Mouse (Mus musculus) limb, embryonic 15.5 days (tissue): ENCODE results near the gene Mbnl1. TPM values are rescaled to one million over a fixed set of nuclear protein-coding genes. Genes with fewer than 3 reads are reported as not detected.

Source experiments
- ATAC-seq: fragments of 200-750 bp; cut with Nextera tagmentation; 2 replicates; pipeline ENCODE4 v1.8.0; 2017; ENCODE audit warnings: low read depth, moderate TSS enrichment; ENCODE audit not compliant: insufficient number of reproducible peaks, low FRiP score, low TSS enrichment
- H3K27ac ChIP-seq: fragments of 300-500 bp; sonication (generic); 2 replicates; pipeline ENCODE4 v1.5.1; 2015; ENCODE audit warnings: moderate library complexity, mild to moderate bottlenecking, inconsistent platforms
- H3K27me3 ChIP-seq: fragments of 300-500 bp; sonication (generic); 2 replicates; pipeline ENCODE4 v1.6.1; 2015; ENCODE audit warnings: inconsistent platforms
- H3K36me3 ChIP-seq: fragments of 300-500 bp; sonication (generic); 2 replicates; pipeline ENCODE4 v1.6.1; 2015; ENCODE audit warnings: inconsistent platforms
- H3K4me1 ChIP-seq: fragments of 300-500 bp; sonication (generic); 2 replicates; pipeline ENCODE4 v1.6.1; 2015; ENCODE audit warnings: inconsistent platforms
- H3K4me2 ChIP-seq: fragments of 300-500 bp; sonication (generic); 2 replicates; pipeline ENCODE4 v1.6.1; 2015; ENCODE audit warnings: mild to moderate bottlenecking, inconsistent platforms
- H3K4me3 ChIP-seq: fragments of 300-500 bp; sonication (generic); 2 replicates; pipeline ENCODE4 v1.5.1; 2015; ENCODE audit warnings: mild to moderate bottlenecking, inconsistent platforms
- H3K9ac ChIP-seq: fragments of 300-500 bp; sonication (generic); 2 replicates; pipeline ENCODE4 v1.6.1; 2015; ENCODE audit warnings: inconsistent platforms
- H3K9me3 ChIP-seq: fragments of 300-500 bp; sonication (generic); 2 replicates; pipeline ENCODE4 v1.6.1; 2016; ENCODE audit warnings: inconsistent platforms
- WGBS: fragments of 180-500 bp; shearing (Covaris S2); methylation state at CpG from one replicate; pipeline ENCODE4 v1.1.7; 2015; 5-methylcytosine and 5-hydroxymethylcytosine counted together
- polyA plus RNA-seq: library from polyadenylated mRNA; unstranded; fragments of >200 nt; fragmentation: Nextera tagmentation; extraction: Ambion mirVana; gene quantifications from 2 replicates; pipeline ENCODE4 v1.2.1, GENCODE M21; 2015

The Mbnl1 gene
- polyA plus RNA-seq, 1 experiment from 2014 or later = 109 TPM

DNA sequence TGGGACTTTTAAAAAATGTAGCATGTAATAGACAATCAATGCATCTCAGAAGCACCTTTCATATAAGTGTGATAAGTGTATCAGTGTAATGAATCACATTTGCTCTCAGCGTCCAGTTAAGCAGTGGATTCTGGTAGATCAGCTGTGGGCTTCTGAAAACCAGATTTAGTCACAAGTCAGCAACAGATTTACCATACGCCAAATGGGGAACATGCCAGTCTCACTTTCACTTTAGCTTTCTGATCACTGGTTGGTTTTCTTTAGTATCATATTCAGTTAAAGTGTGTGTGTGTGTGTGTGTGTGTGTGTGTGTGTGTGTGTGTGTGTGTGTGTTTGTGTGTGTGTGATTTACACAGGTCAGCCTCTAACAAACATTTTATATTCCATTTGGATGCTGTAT, 64.4 kb downstream of the Mbnl1 start:
- no peaks in the 10 kb centered on the region for H3K4me1 ChIP-seq
- no peaks in the 10 kb centered on the region for H3K27me3 ChIP-seq
- 63% methylated on average over 2 of the region's 2 CpGs for WGBS
- H3K4me3 ChIP-seq = no peak overlapping the region
- H3K27ac ChIP-seq = no peak overlapping the region
- ATAC-seq = no peak
- H3K9ac ChIP-seq = no peak overlapping the region
- H3K9me3 ChIP-seq = no peaks in the 10 kb centered on the region
- H3K36me3 ChIP-seq = no peaks in the 10 kb centered on the region
- H3K4me2 ChIP-seq = no peak overlapping the region

DNA sequence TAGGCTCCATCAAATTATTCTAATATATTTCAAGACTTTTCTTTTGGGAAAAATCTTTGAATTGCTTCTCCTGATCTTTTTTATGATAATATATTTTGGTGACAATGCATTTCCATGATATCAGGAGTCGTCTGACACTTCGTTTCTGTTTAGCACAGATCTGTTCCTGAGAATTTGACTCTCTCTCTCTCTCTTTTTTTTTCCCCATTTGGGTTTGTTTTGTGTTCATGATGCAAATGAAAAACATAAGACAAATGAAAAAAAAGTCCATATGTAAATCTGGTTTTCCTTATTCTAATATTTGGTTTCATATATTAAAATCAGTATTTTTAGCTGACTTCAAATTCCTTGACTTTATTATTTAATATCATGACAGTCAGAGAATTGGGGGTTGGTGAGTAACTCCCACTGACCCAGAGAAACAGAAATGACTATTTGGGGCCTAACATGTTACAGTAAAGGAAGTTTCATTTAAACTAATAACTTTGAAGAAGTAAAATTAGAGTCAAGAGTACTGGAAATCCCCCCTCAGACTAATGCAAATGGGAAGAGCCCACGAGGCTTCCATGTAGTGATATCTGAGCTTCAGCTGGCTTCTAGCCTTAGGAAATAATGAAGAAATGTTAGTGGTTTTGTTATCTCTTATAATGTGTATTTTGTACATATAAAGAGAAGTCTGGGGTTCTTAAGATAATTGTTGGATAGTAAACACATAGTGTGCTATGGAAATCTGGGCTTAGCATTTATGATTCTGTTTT, 65.8 kb downstream of the Mbnl1 start:
- Histone ChIP-seq H3K4me2 (no peak overlapping the region), H3K27me3 (no peaks in the 10 kb centered on the region), H3K9ac (no peak overlapping the region), H3K27ac (no peak overlapping the region), H3K4me1 (no peaks in the 10 kb centered on the region), H3K36me3 (no peaks in the 10 kb centered on the region), H3K4me3 (no peak overlapping the region), H3K9me3 (no peaks in the 10 kb centered on the region)
- whole genome bisulfite sequencing = 80% methylated on average over 3 of the region's 3 CpGs
- ATAC-seq = no peak

DNA sequence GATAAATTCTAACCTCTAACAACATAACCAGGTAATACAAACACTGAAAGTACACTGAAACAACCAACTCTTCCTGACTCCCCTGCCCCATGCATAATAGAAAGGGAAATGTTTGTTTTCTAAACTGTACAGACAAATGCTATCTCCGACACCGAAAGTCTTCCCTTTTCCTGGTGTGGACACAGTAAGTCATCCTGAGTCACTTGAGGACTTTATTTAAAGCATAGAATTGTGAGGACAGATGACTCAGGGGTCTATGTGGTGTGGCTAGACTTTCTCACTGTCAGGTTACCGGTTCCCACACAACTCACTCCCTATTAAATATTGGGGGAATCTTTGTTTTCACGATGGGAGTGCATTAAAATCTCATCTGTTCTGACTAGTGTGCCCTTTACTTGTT, 68.5 kb downstream of the Mbnl1 start:
- H3K4me3 ChIP-seq = no peak overlapping the region
- 91% methylated on average over 4 of the region's 4 CpGs for WGBS
- H3K4me1 ChIP-seq = no peaks in the 10 kb centered on the region
- H3K27me3 ChIP-seq = no peaks in the 10 kb centered on the region
- no peak overlapping the region for H3K9ac ChIP-seq
- no peaks in the 10 kb centered on the region for H3K36me3 ChIP-seq
- H3K9me3 ChIP-seq = no peaks in the 10 kb centered on the region
- no peak for ATAC-seq
- no peak overlapping the region for H3K4me2 ChIP-seq
- H3K27ac ChIP-seq = no peak overlapping the region

DNA sequence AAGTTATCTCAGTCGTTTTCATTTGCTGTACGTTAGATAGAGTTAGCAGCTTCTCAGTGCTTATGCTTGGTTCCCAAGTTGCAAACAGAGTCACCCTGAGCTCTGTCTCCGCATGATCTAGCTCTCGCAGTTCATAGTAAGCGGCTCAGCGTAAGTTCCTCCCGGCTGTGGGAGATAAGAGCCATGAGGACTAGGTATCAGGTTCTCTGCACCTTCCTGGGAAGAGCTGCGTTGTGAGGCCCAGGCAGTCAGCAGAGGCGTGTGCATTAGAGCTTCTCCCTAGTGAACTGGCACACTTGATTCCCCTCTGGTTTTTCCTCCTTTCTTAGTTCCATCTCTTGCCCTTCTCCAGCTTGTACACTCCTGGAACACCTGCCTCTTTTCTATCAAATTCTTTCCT, 73.6 kb downstream of the Mbnl1 start:
- no peaks in the 10 kb centered on the region for H3K9me3 ChIP-seq
- WGBS = 71% methylated on average over 9 of the region's 9 CpGs
- no peak for ATAC-seq

DNA sequence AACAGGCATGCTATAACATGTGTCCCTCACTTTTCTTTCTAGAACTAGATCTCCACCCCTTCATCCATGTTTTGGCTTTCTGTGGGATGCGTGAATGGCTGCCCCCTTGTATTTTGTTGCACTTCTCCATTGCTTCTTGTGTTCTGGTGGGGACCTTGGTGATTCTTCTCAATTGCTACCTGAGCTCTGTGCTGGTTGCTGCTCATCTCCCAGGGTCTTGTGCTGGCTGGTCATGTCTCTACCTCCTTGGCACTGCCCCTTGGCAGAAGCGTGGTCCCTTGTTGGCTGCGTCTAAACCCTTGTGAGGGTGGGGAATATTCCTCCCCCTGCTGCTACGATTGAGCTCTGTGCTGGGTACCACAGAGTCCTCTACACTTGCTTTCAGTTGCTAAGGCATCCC, 74.3 kb downstream of the Mbnl1 start:
- H3K27me3 ChIP-seq = no peaks in the 10 kb centered on the region
- H3K4me1 ChIP-seq = peaks cover 3% of the 10 kb centered on the region; the same call in 1 of the 2 replicates
- H3K36me3 ChIP-seq = no peaks in the 10 kb centered on the region
- no peak for ATAC-seq
- no peak overlapping the region for H3K4me2 ChIP-seq
- H3K27ac ChIP-seq = no peak overlapping the region
- H3K4me3 ChIP-seq = no peak overlapping the region
- no peak overlapping the region for H3K9ac ChIP-seq
- WGBS = 88% methylated on average over 4 of the region's 4 CpGs
- no peaks in the 10 kb centered on the region for H3K9me3 ChIP-seq

More for the DNA sequence above, 73.6 kb downstream of the Mbnl1 start:
- no peak overlapping the region for H3K27ac ChIP-seq
- no peak overlapping the region for H3K4me2 ChIP-seq
- H3K27me3 ChIP-seq = no peaks in the 10 kb centered on the region
- no peaks in the 10 kb centered on the region for H3K36me3 ChIP-seq
- peaks cover 3% of the 10 kb centered on the region; the same call in 1 of the 2 replicates for H3K4me1 ChIP-seq
- no peak overlapping the region for H3K4me3 ChIP-seq
- H3K9ac ChIP-seq = no peak overlapping the region

DNA sequence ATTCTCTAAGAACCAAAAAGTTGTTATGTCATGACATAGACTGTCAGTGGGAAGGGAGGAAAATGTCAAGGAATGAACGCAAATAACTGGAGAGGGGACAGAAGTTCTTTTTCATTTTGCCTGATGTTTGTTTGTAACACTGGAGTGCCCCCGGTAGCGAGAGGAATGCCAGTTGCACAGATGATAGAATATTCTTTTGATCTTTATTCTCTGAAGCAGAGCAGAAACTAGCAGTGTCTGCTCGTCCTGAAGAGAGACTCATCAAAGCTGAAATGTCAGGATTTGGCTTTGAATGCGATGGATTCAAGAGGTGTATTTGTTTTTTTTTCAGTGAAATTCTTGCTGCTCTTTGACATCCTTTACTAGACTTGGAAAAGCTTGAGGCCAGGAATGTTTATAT, 77.9 kb downstream of the Mbnl1 start:
- H3K9me3 ChIP-seq = no peaks in the 10 kb centered on the region
- no peaks in the 10 kb centered on the region for H3K36me3 ChIP-seq
- no peak for ATAC-seq
- peaks cover 3% of the 10 kb centered on the region; the same call in 1 of the 2 replicates for H3K4me1 ChIP-seq
- no peak overlapping the region for H3K4me2 ChIP-seq
- no peak overlapping the region for H3K27ac ChIP-seq
- H3K4me3 ChIP-seq = no peak overlapping the region
- no peak overlapping the region for H3K9ac ChIP-seq
- H3K27me3 ChIP-seq = no peaks in the 10 kb centered on the region
- 55% methylated on average over 5 of the region's 5 CpGs for WGBS

DNA sequence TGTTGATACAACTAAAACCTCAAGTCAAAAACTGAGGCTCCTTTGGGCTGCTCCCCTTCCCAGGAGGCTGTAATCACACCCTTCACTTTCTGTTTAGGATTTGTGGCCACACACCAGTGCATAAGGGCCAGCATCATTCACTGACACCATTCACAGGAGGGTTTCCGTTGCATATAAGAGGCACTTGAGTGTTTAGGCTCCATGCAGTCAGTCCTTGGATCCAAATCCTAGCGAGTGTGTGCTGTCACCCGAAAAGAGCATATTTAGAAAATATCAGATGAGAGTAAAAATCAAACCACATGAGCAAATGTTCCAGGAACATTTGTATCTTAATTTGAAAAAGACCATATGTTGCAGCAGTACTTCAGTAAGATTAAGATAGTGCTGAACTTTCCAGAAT, 79.0 kb downstream of the Mbnl1 start:
- no peak overlapping the region for H3K27ac ChIP-seq
- 73% methylated on average over 3 of the region's 3 CpGs for WGBS
- H3K4me3 ChIP-seq = no peak overlapping the region

DNA sequence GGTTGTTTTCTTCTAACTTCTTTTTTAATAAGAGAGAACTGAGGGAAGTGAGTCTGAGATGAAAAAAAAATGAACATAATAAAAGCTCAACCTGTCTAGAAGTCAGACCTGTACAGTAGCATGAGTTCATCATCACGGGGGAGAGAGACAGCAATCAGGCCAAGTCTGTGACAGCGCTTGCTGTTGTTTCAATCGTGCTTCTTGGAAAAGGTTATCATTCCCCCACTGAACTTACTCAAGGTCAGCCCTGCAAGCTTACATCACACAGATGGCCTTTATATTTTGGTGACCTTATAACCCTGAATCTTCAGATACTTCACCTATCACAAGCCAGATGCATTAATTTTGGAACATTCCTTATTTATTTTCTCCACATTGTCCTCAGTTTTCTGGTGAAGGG, 80.4 kb downstream of the Mbnl1 start:
- no peaks in the 10 kb centered on the region for H3K9me3 ChIP-seq
- no peak overlapping the region for H3K4me2 ChIP-seq
- no peak overlapping the region for H3K9ac ChIP-seq
- WGBS = 79% methylated on average over 3 of the region's 3 CpGs
- no peak for ATAC-seq
- no peaks in the 10 kb centered on the region for H3K27me3 ChIP-seq
- no peak overlapping the region for H3K27ac ChIP-seq
- H3K4me3 ChIP-seq = no peak overlapping the region
- H3K36me3 ChIP-seq = no peaks in the 10 kb centered on the region
- H3K4me1 ChIP-seq = peaks cover 3% of the 10 kb centered on the region; the same call in 1 of the 2 replicates

More for the DNA sequence above, 79.0 kb downstream of the Mbnl1 start:
- ATAC-seq = no peak
- H3K4me1 ChIP-seq = peaks cover 3% of the 10 kb centered on the region; the same call in 1 of the 2 replicates
- H3K4me2 ChIP-seq = no peak overlapping the region
- H3K27me3 ChIP-seq = no peaks in the 10 kb centered on the region
- H3K9me3 ChIP-seq = no peaks in the 10 kb centered on the region
- H3K36me3 ChIP-seq = no peaks in the 10 kb centered on the region
- no peak overlapping the region for H3K9ac ChIP-seq

DNA sequence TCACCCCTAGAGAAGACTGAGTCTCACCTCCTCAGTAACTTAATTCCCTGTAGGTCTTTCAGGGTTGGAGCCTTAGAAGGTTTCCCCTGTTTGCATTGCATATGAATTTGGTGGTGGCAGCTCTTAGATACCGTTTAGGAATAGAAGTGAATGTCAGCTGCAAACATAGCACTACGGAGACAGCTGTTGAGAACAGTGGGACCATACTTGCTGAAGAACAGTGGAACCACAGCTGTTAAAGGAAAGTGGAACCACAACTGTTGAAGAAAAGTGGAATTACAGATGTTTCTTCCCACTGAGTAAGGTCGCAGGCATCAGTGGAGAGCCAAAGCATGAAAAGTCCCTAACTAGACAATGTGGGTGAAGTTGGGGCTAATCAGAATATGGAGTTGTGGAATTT, 84.0 kb downstream of the Mbnl1 start:
- Histone ChIP-seq H3K9ac (no peak overlapping the region), H3K27ac (no peak overlapping the region), H3K27me3 (no peaks in the 10 kb centered on the region), H3K4me1 (no peaks in the 10 kb centered on the region), H3K4me2 (no peak overlapping the region), H3K4me3 (no peak overlapping the region), H3K9me3 (no peaks in the 10 kb centered on the region), H3K36me3 (no peaks in the 10 kb centered on the region)
- ATAC-seq = no peak
- WGBS = 74% methylated on average over 3 of the region's 3 CpGs

DNA sequence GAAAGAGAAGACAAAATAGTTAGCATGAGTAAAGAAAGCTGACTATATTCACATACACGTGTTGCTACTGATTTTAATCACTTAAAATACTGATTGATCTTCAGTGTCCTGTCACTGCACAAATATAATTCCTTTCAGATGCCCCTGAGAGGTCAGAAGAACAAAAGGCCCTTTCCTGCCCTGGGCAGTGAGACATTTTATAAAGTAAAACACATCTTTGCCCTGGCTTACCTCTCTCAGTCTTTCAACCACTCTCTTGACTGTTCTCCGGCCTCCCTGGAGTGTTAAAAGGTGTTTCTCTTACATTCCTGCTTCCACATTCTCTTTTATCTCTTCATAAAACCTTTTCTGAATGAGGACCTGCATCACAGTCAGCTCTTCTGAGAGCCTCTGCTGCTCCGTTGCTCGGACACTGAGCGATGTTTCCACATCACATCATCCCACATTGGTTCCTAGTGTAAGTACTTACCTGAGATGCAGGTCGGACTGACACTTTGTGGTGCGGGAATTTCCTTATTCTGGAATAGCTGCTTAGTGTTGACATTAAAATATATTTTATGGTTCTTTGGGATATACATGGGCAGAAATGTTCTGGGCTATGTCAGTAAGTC, 85.7 kb downstream of the Mbnl1 start:
- 75% methylated on average over 7 of the region's 7 CpGs for WGBS
- ATAC-seq = no peak
- Histone ChIP-seq H3K27me3 (no peaks in the 10 kb centered on the region), H3K27ac (no peak overlapping the region), H3K36me3 (no peaks in the 10 kb centered on the region), H3K9ac (no peak overlapping the region), H3K4me2 (no peak overlapping the region), H3K4me1 (peaks cover 1% of the 10 kb centered on the region; the same call in 1 of the 2 replicates), H3K4me3 (no peak overlapping the region), H3K9me3 (no peaks in the 10 kb centered on the region)

DNA sequence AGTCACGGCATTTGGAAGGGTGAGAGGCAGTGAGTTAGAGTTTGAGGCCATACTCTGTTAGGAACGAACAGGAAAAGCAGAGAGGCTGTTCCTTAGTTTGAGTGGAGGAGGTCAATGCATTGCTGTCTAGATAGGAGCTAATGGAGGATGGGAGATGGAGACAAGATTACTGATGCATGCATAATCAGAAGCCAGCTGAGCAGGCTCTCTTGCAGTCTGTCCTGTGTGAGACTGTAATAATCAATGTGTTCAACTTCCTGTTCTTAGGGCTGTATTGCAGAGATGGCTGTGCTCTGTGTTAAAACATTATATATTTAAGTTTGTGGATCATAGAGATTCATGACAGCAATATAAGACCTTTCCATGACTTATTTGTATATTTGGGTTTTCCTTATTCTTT, 87.1 kb downstream of the Mbnl1 start:
- H3K4me2 ChIP-seq = no peak overlapping the region
- no peaks in the 10 kb centered on the region for H3K36me3 ChIP-seq
- H3K27ac ChIP-seq = no peak overlapping the region
- no peak overlapping the region for H3K4me3 ChIP-seq
- peaks cover 6% of the 10 kb centered on the region; the same call in 1 of the 2 replicates for H3K4me1 ChIP-seq
- no peak overlapping the region for H3K9ac ChIP-seq
- 81% methylated on average over 2 of the region's 2 CpGs for WGBS
- no peaks in the 10 kb centered on the region for H3K9me3 ChIP-seq
- ATAC-seq = no peak
- H3K27me3 ChIP-seq = no peaks in the 10 kb centered on the region

DNA sequence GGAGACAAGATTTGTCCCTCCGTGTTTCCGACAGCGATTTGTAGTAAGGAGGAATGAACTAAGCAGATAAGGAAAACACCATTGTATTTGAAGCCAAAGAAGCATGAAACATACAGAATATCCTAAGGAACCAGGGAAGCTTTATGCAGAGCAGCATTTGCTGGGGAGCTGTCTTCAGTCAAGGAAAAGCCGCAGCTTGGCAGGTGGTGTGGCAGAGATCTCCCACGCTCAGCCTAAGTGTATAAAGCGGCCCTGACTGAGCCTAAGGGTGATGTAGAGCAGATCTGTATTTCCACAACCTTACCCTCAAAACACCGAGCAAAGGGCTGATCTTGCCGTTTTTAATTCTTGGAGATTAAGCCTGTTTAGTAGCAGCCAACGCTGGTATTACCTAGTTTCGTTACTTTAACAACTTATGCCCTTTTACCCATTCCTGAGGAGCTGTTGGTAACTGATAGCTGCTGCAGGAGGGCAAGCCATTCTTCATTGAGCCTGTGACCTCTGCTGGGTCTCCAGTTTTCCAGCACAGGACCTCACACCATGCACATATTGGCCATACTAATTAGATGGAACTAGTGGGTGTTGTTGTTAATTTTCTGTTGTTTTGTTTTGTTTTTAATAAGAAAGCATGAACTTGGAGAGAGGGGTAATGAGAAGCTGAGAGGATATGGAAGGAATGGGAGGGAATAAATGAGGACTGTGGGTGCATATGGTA, 91.1 kb downstream of the Mbnl1 start:
- no peak overlapping the region for H3K4me3 ChIP-seq
- peaks cover 9% of the 10 kb centered on the region; the same call in 1 of the 2 replicates for H3K4me1 ChIP-seq
- no peak for ATAC-seq
- no peak overlapping the region for H3K27ac ChIP-seq
- no peaks in the 10 kb centered on the region for H3K27me3 ChIP-seq
- H3K4me2 ChIP-seq = no peak overlapping the region
- no peaks in the 10 kb centered on the region for H3K9me3 ChIP-seq
- H3K9ac ChIP-seq = no peak overlapping the region
- H3K36me3 ChIP-seq = no peaks in the 10 kb centered on the region
- 57% methylated on average over 10 of the region's 10 CpGs for WGBS
